Mouse (Mus musculus) liver, postnatal 0 days (tissue): ENCODE measurements around the gene Ptgds.

ENCODE experiments used
- CTCF ChIP-seq: sonication (generic); IDR thresholded peaks from 2 replicates; pipeline ENCODE4 v1.5.1; 2016; ENCODE audit warnings: antibody characterized with exemption, low read depth
- EP300 ChIP-seq: IDR thresholded peaks from 2 replicates; pipeline ENCODE4 v1.6.1; 2016; ENCODE audit warnings: antibody characterized with exemption, low read depth, mild to moderate bottlenecking

- TF ChIP-seq EP300 (no peak), CTCF (no peak)
Measured at GRCm38 (mm10) chr2:25505860-25506259, 36.0 kb upstream of the Ptgds start.
